Mouse (Mus musculus): ENCODE data around the gene Serpinf2.

DNA sequence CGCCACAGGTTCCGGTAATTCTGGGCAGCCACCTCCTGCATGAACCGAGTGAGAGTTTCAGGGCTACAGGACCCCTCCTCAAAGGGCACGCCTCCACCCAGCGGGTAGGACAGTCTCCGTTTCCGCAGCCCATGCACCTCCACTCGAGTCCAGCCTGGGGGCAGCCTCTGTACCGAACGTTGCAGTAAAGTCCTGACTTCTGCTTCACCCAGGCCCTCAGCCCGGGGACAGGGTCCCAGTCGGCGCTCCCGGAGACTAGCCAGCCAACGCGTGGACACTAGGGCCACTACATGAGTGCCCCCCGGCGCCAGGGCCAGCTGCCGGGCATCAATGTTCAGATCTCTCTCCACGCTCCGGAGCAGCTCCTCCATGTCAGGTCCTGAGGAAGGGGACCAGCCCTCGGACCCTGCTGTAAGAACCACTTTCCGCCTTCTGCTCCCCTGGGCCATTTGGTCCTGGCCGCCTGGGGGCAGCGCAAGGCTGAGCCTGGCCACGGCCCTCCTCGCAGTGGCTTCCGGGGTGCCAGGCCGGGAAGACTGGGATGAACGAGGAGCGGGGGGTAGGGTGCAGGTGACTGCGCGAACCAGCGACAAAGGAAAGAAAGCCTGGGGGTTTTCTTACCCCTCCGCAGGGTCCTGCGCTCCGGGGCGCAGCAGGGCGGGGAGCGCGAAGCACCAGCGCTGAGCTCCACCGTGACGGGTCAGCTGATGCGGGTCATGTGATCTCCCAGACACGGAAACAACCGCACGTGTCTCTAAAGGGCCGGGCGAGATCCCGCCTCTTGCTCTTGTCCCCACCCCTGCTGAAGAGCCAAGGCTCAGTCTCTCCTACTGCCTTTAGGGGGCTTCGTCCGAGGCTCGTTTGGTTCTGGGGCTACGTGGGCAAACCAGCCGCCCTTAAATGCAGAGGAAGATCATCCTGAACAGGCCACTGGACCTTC lies 14.9 kb upstream of the Serpinf2 start, which contains the start of gene Wdr81:
- TF ChIP-seq GATA1 (IDR thresholded peaks at IDR 0.05; ENCODE audit: low read length) = no peak
- TF ChIP-seq TAL1 (IDR thresholded peaks at IDR 0.05; ENCODE audit: low read length) = no peak

Data from erythroblast, embryonic 14.5 days (primary cell).